Mouse (Mus musculus) neural tube, embryonic 15.5 days (tissue): Measurements from ENCODE around the gene Il22ra2. TPM values are rescaled to one million over a fixed set of nuclear protein-coding genes. Genes with fewer than 3 reads are reported as not detected.
A peak's percentile ranks its signal among the peaks of the same experiment; 100 is the strongest.

Experiments used
- ATAC-seq: fragments of 200-750 bp; cut with Nextera tagmentation; 2 replicates; pipeline ENCODE4 v1.8.0; 2017; ENCODE audit warnings: mild to moderate bottlenecking, moderate TSS enrichment, moderate library complexity; ENCODE audit not compliant: low FRiP score
- H3K27ac ChIP-seq: fragments of 300-500 bp; sonication (generic); replicated peaks from 2 replicates; pipeline ENCODE4 v1.5.1; 2015; ENCODE audit warnings: mild to moderate bottlenecking, inconsistent platforms
- H3K27me3 ChIP-seq: fragments of 300-500 bp; sonication (generic); replicated peaks from 2 replicates; pipeline ENCODE4 v1.6.1; 2015; ENCODE audit warnings: inconsistent platforms
- H3K36me3 ChIP-seq: fragments of 300-500 bp; sonication (generic); 2 replicates; pipeline ENCODE4 v1.6.1; 2015; ENCODE audit warnings: inconsistent platforms
- H3K4me1 ChIP-seq: fragments of 300-500 bp; sonication (generic); 2 replicates; pipeline ENCODE4 v1.6.1; 2015; ENCODE audit warnings: inconsistent platforms
- H3K4me2 ChIP-seq: fragments of 300-500 bp; sonication (generic); 2 replicates; pipeline ENCODE4 v1.6.1; 2015; ENCODE audit warnings: inconsistent platforms, mild to moderate bottlenecking, moderate library complexity
- H3K4me3 ChIP-seq: fragments of 300-500 bp; sonication (generic); replicated peaks from 2 replicates; pipeline ENCODE4 v1.5.1; 2015; ENCODE audit warnings: mild to moderate bottlenecking, inconsistent platforms
- H3K9ac ChIP-seq: fragments of 300-500 bp; sonication (generic); replicated peaks from 2 replicates; pipeline ENCODE4 v1.6.1; 2015; ENCODE audit warnings: mild to moderate bottlenecking, inconsistent platforms
- H3K9me3 ChIP-seq: fragments of 300-500 bp; sonication (generic); replicated peaks from 2 replicates; pipeline ENCODE4 v1.6.1; 2016; ENCODE audit warnings: inconsistent platforms
- WGBS: fragments of 180-500 bp; shearing (Covaris S2); methylation state at CpG from one replicate; pipeline ENCODE4 v1.1.7; 2015; ENCODE audit warnings: mixed read lengths; 5-methylcytosine and 5-hydroxymethylcytosine counted together
- polyA plus RNA-seq: library from polyadenylated mRNA; unstranded; fragments of >200 nt; fragmentation: Nextera tagmentation; extraction: Ambion mirVana; gene quantifications from 2 replicates; pipeline ENCODE4 v1.2.1, GENCODE M21; 2015

Gene Il22ra2
- polyA plus RNA-seq, 1 experiment from 2014 or later: not detected

DNA sequence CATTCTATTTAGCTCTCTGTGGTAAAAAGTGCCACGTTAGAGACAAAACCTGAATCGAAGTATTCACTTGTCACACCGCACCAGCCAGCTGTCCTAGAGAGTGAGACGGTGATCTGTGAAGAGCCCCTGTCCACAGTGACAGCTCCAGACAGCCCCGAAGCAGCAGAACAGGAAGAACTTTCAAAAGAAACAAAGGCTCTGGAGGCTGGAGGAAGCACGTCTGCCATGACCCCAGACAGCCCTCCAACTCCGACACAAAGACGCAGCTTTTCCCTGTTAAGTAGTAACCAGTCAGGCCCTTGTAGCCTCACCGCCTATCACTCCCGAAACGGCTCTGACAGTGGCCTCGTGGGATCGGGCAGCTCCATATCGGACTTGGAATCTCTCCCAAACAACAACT is 12.7 kb upstream of the Il22ra2 start:
- no peak for ATAC-seq
- WGBS: 63% methylated on average over 14 of the region's 14 CpGs
- Histone ChIP-seq H3K27me3 (no peaks in the 10 kb centered on the region), H3K9me3 (no peaks in the 10 kb centered on the region), H3K9ac (no peak overlapping the region), H3K4me1 (no peaks in the 10 kb centered on the region), H3K4me3 (no peak overlapping the region), H3K4me2 (no peak overlapping the region), H3K27ac (no peak overlapping the region), H3K36me3 (peaks cover 32% of the 10 kb centered on the region)

DNA sequence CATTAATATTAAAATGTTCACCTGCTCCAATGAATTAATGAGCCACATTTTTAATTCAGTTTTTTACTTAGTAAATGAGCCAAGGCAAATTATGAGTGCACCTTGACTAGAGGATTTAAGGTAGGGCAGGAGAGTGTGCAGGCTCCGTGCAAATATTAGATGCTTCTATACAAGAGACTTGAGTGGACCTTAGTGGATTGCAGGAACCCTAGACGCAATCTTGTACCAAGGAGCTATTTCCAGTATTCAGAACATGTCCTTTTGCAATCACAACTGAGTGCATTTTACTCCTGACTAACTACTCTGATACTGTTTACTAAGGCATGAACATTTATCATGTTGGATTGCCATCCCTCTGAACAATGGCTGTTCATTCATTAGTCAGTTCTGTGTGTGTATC is 10.2 kb upstream of the Il22ra2 start:
- Histone ChIP-seq H3K4me1 (no peaks in the 10 kb centered on the region), H3K27ac (no peak overlapping the region), H3K4me3 (no peak overlapping the region), H3K27me3 (no peaks in the 10 kb centered on the region), H3K9ac (no peak overlapping the region), H3K9me3 (no peaks in the 10 kb centered on the region), H3K4me2 (no peak overlapping the region), H3K36me3 (peaks cover 16% of the 10 kb centered on the region)
- ATAC-seq: no peak
- WGBS: 64% methylated on average over 2 of the region's 2 CpGs

DNA sequence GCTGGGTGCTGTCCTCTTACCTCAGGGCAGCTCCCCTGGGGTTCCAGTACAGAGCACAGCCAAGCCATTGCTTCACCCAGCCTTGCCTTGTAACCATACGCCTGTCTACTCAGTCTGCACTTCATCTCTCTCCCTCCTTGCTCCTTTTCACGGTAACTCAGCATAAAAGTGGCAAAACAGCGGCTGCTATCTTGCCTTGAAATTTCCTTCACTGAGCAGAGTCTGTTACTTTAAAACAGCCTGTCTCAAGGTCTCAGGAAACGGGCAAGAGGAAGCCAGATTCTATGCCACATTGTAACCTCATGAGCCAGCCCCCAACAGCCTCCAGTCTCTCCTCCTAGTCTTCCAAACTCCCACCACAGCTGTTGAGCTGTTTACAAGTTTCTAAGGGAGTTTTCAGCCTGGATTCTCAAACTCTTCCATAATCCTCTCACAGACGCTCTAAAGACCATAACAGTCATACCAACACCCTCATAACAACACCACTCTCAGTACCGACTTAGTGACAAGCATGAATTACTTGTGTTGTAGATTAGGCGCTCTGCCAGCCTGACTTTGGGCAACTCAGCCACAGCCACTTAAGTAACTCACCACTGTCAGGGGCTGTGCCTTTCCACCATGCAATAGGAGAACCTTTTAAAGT is 8.6 kb upstream of the Il22ra2 start:
- Histone ChIP-seq H3K9ac (no peak overlapping the region), H3K9me3 (no peaks in the 10 kb centered on the region), H3K36me3 (peaks cover 7% of the 10 kb centered on the region; the same call in 1 of the 2 replicates), H3K4me3 (no peak overlapping the region), H3K4me2 (no peak overlapping the region), H3K27ac (peak overlapping the region; percentile 10; the same call in 1 of the 2 replicates), H3K27me3 (no peaks in the 10 kb centered on the region), H3K4me1 (no peaks in the 10 kb centered on the region)
- WGBS: 64% methylated on average over 7 of the region's 7 CpGs
- no peak for ATAC-seq

DNA sequence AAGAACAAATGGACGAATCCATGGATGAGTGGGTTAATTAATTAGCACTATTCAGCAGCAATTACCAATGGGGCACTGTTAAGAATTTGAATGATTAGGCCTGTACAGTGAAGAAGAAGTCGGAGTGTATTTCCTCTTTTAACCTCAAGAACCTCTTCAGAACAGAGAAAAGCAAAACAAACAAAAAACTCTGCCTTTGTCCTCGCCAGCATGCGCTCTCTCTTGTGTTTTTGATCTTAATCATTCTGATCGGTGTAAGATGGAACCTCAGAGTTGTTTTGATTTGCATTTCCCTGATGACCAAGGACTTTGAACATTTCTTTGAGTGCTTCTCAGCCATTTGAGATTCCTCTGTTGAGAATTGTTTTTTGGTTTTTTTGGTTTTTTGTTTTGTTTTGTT is 2.1 kb upstream of the Il22ra2 start:
- H3K9me3 ChIP-seq: no peaks in the 10 kb centered on the region
- no peaks in the 10 kb centered on the region for H3K4me1 ChIP-seq
- H3K4me2 ChIP-seq: no peak overlapping the region
- ATAC-seq: no peak
- no peak overlapping the region for H3K27ac ChIP-seq
- H3K27me3 ChIP-seq: no peaks in the 10 kb centered on the region
- 69% methylated on average over 5 of the region's 5 CpGs for WGBS
- H3K4me3 ChIP-seq: no peak overlapping the region
- no peak overlapping the region for H3K9ac ChIP-seq
- H3K36me3 ChIP-seq: no peaks in the 10 kb centered on the region

GRCm38 (mm10) chr10:19624617-19625016 is 2.8 kb downstream of the Il22ra2 start:
- no peaks in the 10 kb centered on the region for H3K4me1 ChIP-seq
- H3K4me3 ChIP-seq: no peak overlapping the region
- no peak for ATAC-seq
- no peaks in the 10 kb centered on the region for H3K9me3 ChIP-seq
- H3K4me2 ChIP-seq: no peak overlapping the region
- 95% methylated on average over 1 of the region's 1 CpGs for whole genome bisulfite sequencing
- H3K9ac ChIP-seq: no peak overlapping the region
- H3K36me3 ChIP-seq: no peaks in the 10 kb centered on the region
- no peak overlapping the region for H3K27ac ChIP-seq
- H3K27me3 ChIP-seq: no peaks in the 10 kb centered on the region

GRCm38 (mm10) chr10:19627342-19627741 is 5.5 kb downstream of the Il22ra2 start:
- H3K4me1 ChIP-seq: no peaks in the 10 kb centered on the region
- WGBS: 92% methylated on average over 2 of the region's 2 CpGs

DNA sequence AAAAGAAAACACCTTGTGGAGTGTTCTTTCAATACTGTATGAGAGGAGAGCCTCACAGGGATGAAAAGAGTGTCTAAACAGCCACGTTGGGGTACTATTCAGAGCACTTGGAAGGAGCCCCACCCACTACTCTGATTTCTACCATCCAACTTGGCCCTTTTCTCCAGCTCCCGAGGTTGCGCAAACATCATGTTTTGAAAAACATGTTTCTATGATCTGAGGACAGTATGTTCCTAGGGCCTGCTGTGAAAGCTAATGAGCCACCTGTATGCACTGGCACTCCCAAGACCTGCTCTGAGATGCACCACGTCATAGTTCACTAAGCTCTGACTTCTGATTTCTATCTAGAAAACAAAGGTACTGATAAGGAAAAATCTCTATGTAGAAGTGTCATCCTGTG is 6.0 kb downstream of the Il22ra2 start:
- no peaks in the 10 kb centered on the region for H3K27me3 ChIP-seq
- no peaks in the 10 kb centered on the region for H3K4me1 ChIP-seq
- no peaks in the 10 kb centered on the region for H3K36me3 ChIP-seq
- no peak overlapping the region for H3K4me3 ChIP-seq
- H3K9me3 ChIP-seq: no peaks in the 10 kb centered on the region
- H3K27ac ChIP-seq: no peak overlapping the region
- no peak overlapping the region for H3K4me2 ChIP-seq
- 92% methylated on average over 4 of the region's 4 CpGs for whole genome bisulfite sequencing
- ATAC-seq: no peak
- no peak overlapping the region for H3K9ac ChIP-seq

More at GRCm38 (mm10) chr10:19627342-19627741, 5.5 kb downstream of the Il22ra2 start:
- H3K36me3 ChIP-seq: no peaks in the 10 kb centered on the region
- no peak overlapping the region for H3K9ac ChIP-seq
- no peak overlapping the region for H3K27ac ChIP-seq
- H3K9me3 ChIP-seq: no peaks in the 10 kb centered on the region
- H3K4me3 ChIP-seq: no peak overlapping the region
- no peak overlapping the region for H3K4me2 ChIP-seq
- ATAC-seq: no peak
- no peaks in the 10 kb centered on the region for H3K27me3 ChIP-seq

DNA sequence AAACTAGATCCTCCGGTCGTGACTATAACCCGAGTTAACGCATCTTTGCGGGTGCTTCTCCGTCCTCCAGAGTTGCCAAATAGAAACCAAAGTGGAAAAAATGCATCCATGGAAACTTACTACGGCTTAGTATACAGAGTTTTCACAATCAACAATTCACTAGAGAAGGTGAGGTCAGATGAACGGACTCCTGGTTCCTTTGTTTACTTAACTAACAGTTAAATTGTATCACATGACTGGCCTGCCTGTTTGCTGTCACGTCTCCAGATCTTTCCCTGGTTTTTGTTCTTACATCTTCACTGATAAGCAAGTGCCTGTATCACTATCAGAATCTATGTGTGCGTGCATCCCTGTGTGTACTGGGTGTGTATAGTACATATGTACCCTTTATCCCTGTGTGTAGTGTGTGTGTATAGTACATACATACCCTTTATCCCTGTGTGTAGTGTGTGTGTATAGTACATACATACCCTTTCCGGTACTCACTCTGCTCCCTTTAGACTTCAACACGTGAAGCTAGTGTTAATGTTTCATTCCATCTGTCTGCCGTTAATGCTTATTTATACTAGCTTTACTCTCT is 9.9 kb downstream of the Il22ra2 start:
- WGBS: 81% methylated on average over 13 of the region's 13 CpGs
- Histone ChIP-seq H3K4me2 (no peak overlapping the region), H3K36me3 (no peaks in the 10 kb centered on the region), H3K4me3 (no peak overlapping the region), H3K4me1 (no peaks in the 10 kb centered on the region), H3K9ac (no peak overlapping the region), H3K27me3 (no peaks in the 10 kb centered on the region), H3K27ac (no peak overlapping the region), H3K9me3 (no peaks in the 10 kb centered on the region)
- ATAC-seq: no peak

- WGBS: 94% methylated on average over 5 of the region's 5 CpGs
Measured at GRCm38 (mm10) chr10:19638851-19639250, 17.1 kb downstream of the Il22ra2 start.

GRCm38 (mm10) chr10:19639630-19640029 is 17.8 kb downstream of the Il22ra2 start:
- 100% methylated on average over 1 of the region's 1 CpGs for WGBS
- ATAC-seq: no peak

More at GRCm38 (mm10) chr10:19638851-19639250, 17.1 kb downstream of the Il22ra2 start:
- Histone ChIP-seq H3K9ac (no peak overlapping the region), H3K27me3 (no peaks in the 10 kb centered on the region), H3K9me3 (no peaks in the 10 kb centered on the region), H3K4me2 (no peak overlapping the region), H3K4me3 (no peak overlapping the region), H3K4me1 (no peaks in the 10 kb centered on the region), H3K27ac (no peak overlapping the region), H3K36me3 (no peaks in the 10 kb centered on the region)
- ATAC-seq: no peak

GRCm38 (mm10) chr10:19645119-19645518 is 23.3 kb downstream of the Il22ra2 start:
- Histone ChIP-seq H3K36me3 (no peaks in the 10 kb centered on the region), H3K4me3 (no peak overlapping the region), H3K27ac (no peak overlapping the region), H3K9ac (no peak overlapping the region), H3K27me3 (no peaks in the 10 kb centered on the region), H3K4me1 (no peaks in the 10 kb centered on the region), H3K4me2 (no peak overlapping the region), H3K9me3 (no peaks in the 10 kb centered on the region)
- 93% methylated on average over 2 of the region's 2 CpGs for WGBS
- ATAC-seq: no peak

More at GRCm38 (mm10) chr10:19639630-19640029, 17.8 kb downstream of the Il22ra2 start:
- Histone ChIP-seq H3K9me3 (no peaks in the 10 kb centered on the region), H3K4me3 (no peak overlapping the region), H3K9ac (no peak overlapping the region), H3K36me3 (no peaks in the 10 kb centered on the region), H3K4me2 (no peak overlapping the region), H3K27me3 (no peaks in the 10 kb centered on the region), H3K27ac (no peak overlapping the region), H3K4me1 (no peaks in the 10 kb centered on the region)

DNA sequence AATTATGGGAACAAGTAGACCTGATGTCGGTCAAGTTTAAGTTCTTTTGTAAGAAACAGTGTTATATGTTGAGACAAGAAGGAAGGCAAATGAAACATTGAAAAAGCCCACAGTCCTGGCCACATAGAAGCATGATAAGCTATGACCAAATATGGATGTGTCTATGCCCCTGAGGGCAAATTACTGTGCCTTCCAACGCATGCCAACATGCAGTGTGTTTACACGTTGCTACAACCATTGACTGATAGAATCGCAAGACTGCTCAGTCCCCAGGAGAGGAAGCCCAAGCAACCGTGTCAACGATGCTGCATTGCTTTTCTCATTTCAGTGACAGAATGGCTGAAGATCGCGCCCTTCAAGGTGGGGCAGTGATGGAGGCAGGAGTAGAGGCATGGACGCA is 35.6 kb downstream of the Il22ra2 start:
- Histone ChIP-seq H3K27ac (no peak overlapping the region), H3K4me3 (no peak overlapping the region), H3K9me3 (no peaks in the 10 kb centered on the region), H3K4me2 (no peak overlapping the region), H3K36me3 (no peaks in the 10 kb centered on the region), H3K4me1 (no peaks in the 10 kb centered on the region), H3K27me3 (no peaks in the 10 kb centered on the region), H3K9ac (no peak overlapping the region)
- no peak for ATAC-seq
- WGBS: 82% methylated on average over 9 of the region's 9 CpGs
